Mouse (Mus musculus) ovary, postnatal 10 days (tissue): Measurements from ENCODE around the gene Apoe.
A peak's percentile ranks its signal among the peaks of the same experiment; 100 is the strongest.

Experiments used
- DNase-seq: peaks from one replicate; pipeline ENCODE4 v3.0.0; 2022; ENCODE audit warnings: low spot score

Apoe gene

GRCm38 (mm10) chr7:19664955-19665841 is 33.8 kb downstream of the Apoe start, which contains the start of gene Clptm1:
Clptm1 (minus strand) TSS chr7:19665033.
- peak; percentile 92 for DNase-seq

GRCm38 (mm10) chr7:19664455-19664954 is 34.5 kb downstream of the Apoe start:
- DNase-seq, result no peak

DNA sequence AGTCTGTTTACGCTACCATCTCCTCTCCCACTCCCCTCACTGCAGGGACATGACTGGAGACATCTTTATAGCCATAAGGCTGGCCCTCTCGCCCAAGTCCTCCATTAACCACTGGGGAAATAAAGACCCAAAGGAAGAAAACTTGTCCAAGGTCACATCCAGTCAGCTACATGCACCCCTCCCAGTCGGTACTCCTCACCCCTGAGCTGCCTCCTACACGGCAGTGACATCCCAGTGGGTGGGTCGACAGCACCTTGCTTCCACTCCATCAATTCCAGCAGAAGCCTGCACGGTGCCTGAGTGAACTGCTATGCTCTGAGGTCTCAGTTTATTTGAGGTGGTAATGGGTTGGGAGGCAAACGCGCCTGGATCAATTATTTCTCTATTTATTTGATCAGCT is 35.0 kb downstream of the Apoe start:
- DNase-seq, result no peak

GRCm38 (mm10) chr7:19652614-19653013 is 46.4 kb downstream of the Apoe start:
- no peak for DNase-seq

DNA sequence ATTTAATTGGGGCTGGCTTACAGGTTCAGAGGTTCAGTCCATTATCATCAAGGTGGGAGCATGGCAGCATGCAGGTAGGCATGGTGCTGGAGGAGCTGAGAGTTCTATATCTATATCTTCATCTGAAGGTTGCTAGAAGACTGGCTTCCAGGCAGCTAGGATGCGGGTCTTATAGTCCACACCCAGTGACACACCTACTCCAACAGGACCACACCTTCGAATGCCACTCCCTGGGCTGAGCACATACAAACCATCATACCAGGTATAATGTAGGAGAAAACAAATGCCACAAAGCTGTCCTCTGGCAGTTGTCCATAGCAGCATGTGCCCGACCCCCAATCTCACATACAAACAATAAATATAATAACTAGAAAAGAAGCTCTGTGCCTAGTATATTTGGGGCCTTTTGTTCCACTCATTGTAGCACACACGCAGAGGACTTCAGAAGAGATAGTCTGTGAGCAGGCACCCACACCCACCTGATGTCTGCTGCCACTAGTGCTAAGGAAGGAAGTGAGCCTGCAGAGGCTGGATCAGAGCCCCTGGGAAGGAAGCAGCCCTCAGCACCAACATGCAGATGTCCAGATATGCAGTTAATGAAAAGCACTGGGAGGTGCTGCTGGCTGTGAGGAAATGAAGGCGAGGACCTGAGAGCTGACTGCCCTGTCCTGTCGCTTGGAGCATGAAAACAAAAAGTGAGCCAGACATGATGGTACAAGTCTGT is 47.8 kb downstream of the Apoe start:
- DNase-seq, result no peak
